Mouse (Mus musculus): Measurements from ENCODE around the gene Dapk2. TPM values are rescaled to one million over a fixed set of nuclear protein-coding genes. Genes with fewer than 3 reads are reported as not detected.

Dapk2 gene
- total RNA-seq, 2 experiments from 2014 or later: 24.2 to 38.4 TPM

DNA sequence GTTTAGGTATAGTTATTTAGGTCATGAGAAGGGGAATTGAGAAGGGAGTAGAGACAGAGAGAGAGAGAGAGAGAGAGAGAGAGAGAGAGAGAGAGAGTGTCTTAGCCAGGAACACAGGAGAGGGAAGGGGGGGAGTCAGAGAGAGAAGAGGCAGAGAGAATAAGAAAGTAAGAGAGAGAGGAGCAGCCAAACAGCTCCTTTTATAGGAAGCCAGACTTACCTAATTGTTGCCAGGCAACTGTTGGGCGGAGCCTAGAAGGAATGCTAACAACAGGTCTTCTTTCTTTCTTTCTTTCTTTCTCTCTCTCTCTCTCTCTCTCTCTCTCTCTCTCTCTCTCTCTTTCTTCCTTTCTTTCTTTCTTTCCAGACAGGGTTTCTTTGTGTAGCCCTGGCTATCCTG is 136.2 kb downstream of the Dapk2 start:
- intact Hi-C loops (cut with DNase I): no loop called here
- no peak for TF ChIP-seq CTCF (IDR thresholded peaks at IDR 0.05)
- H3K27ac ChIP-seq: no peak overlapping the region

DNA sequence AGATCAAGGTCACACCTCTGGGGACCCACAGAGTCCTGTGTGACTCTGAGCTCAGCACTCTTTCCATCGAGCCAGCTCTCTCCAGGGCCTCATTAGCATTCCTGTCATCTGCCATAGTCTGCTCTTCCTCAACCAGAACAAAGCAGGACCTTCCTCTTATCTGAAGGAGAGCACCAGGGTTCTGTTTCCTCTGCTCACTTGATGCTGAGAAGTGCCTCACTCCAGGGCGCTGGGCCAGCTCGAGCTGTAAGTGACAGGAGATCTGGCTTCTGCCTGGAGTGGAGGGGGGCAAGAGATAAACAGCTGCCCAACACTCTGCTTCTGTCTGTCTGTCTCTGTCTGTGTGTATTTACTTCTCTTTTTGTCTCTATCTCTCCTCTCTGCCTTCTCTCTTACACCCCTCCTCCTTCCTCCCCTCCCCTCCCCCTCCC is 137.0 kb downstream of the Dapk2 start:
- peak; percentile 65 for DNase-seq
- peak overlapping the region; percentile 53 for H3K27ac ChIP-seq

More for the DNA sequence above, 136.2 kb downstream of the Dapk2 start:
- no peak overlapping the region for H3K4me3 ChIP-seq
- DNase-seq: no peak

DNA sequence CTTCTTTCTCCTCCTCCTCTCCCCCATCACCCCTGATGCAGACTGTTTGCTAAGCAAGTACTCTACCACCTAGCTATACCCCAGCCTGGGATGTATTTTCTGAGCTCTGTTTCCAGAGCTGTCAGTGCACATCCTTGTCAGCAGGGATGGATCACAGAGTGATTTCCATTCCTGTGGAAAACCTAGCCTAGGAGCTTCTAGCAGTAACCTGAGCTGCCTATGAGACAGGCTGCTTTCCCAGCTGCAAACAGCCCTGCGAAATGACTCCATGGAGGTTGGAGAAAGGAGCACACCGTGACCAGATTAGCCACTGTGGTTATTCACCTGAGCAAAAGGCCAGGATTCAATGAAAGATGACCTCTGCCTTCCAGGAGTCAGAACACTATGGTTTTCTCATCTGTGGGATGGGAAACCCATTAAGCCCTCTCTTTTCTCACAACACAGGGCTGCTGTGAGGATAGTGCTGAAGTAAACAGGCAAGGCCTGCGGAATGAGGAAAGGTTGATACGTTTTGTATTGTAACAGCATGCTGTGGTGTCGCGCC is 137.6 kb downstream of the Dapk2 start:
- intact Hi-C loops (cut with DNase I): no loop called here
- no peak for TF ChIP-seq CTCF (IDR thresholded peaks at IDR 0.05)
- DNase-seq: peak; percentile 17
- no peak overlapping the region for H3K4me3 ChIP-seq
- peak overlapping the region; percentile 65 for H3K27ac ChIP-seq

More for the DNA sequence above, 137.0 kb downstream of the Dapk2 start:
- intact Hi-C loops (cut with DNase I): no loop called here
- H3K4me3 ChIP-seq: no peak overlapping the region
- no peak for TF ChIP-seq CTCF (IDR thresholded peaks at IDR 0.05)

DNA sequence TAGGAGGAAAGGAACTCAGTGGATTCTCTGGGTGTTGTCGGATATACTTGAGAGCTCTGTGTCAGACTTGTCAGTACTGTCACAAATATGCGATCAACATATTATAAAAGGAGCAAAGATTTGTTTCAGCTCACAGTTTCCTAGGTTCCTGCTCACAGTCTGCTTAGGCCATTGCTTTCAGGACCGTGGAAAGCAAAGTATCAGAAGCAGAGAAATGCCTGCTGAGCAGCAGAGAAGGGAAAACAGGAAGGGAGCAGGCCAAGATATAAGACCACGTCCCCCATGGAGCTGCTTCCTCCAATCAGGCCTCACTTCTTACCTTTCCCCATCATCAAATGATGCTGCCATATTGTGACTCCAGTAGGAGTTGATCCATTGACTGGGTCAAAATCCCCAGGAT is 140.8 kb downstream of the Dapk2 start:
- intact Hi-C loops (cut with DNase I): no loop called here
- no peak overlapping the region for H3K4me3 ChIP-seq
- no peak for TF ChIP-seq CTCF (IDR thresholded peaks at IDR 0.05)
- H3K27ac ChIP-seq: no peak overlapping the region
- no peak for DNase-seq

DNA sequence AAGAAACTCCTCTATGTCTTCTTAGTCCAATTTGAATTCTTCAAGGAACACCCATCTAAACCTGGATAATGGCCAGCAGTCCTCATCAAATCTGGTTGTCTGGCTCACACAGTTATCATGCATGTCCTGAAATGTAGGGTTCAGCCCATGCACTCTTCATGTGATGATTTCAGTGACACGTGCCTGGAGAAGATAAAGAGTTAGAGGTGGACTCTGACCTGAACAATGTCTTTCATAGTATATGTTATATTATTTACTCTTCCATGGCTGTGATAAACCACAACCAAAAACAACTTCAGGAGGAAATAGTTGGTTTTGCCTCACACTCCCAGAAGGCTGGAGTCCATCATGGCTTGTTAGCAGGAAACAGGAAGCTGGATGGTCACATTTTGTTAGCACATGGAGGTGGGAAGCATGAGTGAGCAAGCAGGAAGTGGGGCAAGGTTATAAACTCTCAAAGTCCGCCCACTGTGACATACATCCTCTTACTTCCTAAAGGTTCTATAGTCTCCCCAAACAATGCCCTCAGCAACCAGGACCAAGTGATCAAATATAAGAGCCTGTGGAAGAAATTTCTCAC is 142.5 kb downstream of the Dapk2 start:
- intact Hi-C loops (cut with DNase I): no loop called here
- no peak for DNase-seq
- Histone ChIP-seq H3K4me3 (no peak overlapping the region), H3K27ac (no peak overlapping the region)
- no peak for TF ChIP-seq CTCF (IDR thresholded peaks at IDR 0.05)

DNA sequence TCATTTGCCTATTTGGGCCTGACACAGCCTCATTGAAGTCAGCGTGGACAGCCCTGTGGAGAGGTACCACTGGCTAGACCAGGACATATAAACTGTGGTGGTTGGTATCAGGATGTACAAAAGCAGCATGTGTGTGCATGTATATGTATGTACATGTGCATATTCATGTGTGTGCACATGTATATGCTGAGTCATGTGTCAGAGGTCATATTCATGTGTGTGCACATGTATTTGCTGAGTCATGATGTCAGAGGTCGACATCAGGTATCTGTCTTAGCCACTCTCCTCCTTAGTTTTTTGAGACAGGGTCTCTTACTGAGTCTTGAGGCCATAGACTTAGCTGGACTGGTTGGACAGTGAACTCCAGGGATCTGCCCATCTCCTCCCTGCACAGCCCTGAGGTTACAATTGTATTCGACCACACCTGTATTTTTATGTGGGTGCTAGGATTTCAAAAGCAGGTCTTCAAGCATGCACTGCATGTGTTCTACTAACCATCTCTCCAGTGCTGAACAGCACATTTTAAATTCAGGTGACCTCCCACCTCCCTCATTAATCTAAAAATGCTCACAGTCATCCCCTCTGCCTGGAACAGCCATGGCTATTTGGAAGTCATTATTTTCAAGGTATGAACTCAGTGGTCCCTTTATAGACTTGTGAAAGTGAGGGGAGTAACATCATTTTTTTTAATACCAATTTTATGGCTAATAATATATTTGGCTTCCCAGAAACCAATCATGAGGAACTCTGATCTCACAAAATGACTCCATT is 146.5 kb downstream of the Dapk2 start:
- Histone ChIP-seq H3K4me3 (peak overlapping the region; percentile 80), H3K27ac (peak overlapping the region; percentile 85)
- TF ChIP-seq CTCF (IDR thresholded peaks at IDR 0.05): no peak
- intact Hi-C loops (cut with DNase I): no loop called here
- DNase-seq: no peak

DNA sequence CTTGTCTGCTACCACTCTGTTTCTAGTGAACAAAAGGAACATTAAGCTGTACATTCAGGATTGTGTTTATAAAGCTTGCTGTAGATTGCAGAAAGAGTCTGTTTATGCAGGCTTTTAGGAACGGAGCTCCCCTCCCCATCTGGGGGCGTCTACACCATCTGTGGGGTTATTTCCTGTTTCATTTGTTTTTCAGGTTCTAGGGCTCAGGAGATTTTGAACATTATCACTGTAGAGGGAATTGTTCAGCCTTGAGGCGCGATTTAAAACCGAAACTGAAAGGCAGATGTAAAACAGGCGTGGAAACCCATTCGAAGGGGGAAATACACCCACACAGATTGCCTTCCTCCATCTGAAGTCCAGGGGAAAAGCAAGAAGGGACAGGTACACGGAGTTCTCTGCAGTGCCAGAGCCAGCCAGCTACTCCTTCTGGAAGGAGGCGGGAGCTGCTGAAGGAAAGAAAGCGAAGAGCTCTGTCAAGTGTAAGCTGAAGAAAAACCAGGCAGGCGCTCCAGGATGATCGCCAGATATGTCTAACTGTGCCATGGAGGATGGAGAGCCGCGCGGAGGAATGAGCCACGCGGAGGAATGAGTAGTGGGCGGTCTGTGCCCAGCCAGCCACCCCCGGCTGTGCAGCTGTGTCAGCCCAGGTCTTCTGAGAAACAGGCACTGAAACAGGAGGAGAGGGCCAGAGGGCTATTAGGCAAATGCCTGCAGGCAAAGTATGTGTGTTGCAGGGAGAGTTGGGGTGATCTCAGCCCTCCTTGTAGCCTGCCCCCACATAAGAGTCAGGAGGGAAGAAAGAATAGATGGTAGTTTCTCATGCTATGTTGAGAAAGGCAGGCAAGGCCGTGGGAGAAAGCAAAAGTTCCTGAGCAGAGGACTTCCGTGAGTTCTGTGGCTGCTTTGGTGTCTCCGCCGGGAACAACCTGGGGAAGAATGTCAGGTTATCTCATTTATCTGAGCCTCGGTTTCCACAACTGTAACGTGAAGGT is 147.4 kb downstream of the Dapk2 start:
- TF ChIP-seq CTCF (IDR thresholded peaks at IDR 0.05): no peak
- DNase-seq: peak; percentile 56
- peak overlapping the region; percentile 85 for H3K27ac ChIP-seq
- intact Hi-C loops (cut with DNase I): no loop called here
- H3K4me3 ChIP-seq: peak overlapping the region; percentile 80

DNA sequence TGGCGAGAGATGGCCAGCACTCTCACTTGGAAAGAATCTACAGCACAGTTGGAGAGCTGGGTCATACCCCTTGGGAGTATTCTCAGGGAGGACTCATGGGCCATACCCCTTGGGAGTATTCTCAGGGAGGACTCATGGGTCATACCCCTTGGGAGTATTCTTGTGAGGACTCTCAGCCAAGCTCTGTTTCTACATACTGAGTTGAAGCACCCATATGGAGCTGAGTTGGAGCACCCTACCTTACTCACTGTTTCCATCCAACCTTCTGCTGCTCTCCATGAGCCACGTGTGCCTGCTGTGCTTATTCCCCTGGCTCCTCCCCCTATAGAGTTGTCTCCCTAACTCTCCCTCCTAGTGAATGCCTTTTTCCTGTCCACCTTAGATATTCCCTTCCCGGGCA is 148.4 kb downstream of the Dapk2 start:
- Histone ChIP-seq H3K27ac (0 out of 2 replicates have a peak overlapping the region, but pooled peaks have one; percentile 85), H3K4me3 (no peak overlapping the region)
- no peak for DNase-seq
- TF ChIP-seq CTCF (IDR thresholded peaks at IDR 0.05): no peak
- intact Hi-C loops (cut with DNase I): no loop called here

DNA sequence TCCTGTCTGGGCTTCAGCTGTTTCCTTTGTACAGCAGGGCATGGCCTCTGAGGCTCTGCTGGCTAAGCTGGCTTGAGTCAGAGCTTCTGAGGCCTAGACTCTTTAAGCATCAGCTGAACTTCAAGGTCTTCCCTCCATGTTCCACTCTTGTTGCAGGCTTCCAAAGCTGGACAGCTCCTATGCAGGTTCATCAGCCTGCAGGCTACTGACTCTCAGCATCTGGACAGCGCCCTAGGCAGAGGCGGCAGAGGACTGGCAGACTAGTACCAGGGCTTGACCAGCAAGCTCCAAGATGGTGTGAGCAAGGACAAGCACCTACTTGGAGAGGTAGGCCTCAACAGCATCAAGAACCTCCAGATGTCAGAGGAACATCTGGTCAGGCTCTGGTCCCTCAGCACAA is 149.3 kb downstream of the Dapk2 start:
- intact Hi-C loops (cut with DNase I): no loop called here
- peak; percentile 51 for DNase-seq
- no peak for TF ChIP-seq CTCF (IDR thresholded peaks at IDR 0.05)
- no peak overlapping the region for H3K27ac ChIP-seq
- H3K4me3 ChIP-seq: no peak overlapping the region

DNA sequence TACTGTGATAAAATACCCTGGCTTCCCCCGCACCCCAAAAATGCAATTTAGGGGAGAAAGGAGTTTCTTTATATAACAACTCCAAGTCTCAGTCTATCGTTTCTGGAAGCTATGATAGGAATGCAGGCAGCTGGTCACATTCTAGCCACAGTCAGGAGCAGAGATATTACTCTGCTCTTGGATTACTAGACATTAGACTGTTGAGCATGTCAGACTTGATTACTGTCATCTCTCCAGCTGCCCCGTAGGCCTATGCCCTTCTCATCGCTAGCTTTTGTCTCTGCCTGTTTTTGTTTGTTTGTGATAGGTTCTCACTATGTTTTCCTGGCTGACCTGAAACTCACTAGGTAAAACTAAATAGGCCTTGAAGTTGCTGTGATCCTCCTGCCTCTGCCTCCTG is 150.7 kb downstream of the Dapk2 start:
- intact Hi-C loops (cut with DNase I): no loop called here
- no peak for DNase-seq
- no peak for TF ChIP-seq CTCF (IDR thresholded peaks at IDR 0.05)
- Histone ChIP-seq H3K27ac (no peak overlapping the region), H3K4me3 (no peak overlapping the region)

DNA sequence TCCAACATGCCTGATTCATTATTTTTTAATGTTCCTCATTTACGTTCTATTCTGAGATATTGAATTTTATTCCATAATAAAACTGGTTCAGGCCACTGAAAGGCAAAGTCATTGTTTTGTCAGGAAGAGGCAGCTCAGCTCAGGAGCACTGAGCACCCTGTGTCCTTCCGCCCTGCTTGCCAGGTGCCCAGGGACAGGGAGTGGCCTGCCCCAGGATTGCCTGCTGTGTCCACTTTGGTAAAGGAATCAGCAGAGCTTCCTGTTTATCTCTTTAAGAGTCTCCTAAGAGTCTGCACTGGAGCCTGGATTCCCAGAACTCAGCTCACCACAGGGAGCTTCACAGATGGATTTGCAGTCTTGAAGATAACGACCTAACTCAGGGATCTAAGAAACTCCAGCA is 153.4 kb downstream of the Dapk2 start:
- DNase-seq: peak; percentile 40
- intact Hi-C loops (cut with DNase I): no loop called here
- H3K27ac ChIP-seq: peak overlapping the region; percentile 52
- no peak overlapping the region for H3K4me3 ChIP-seq
- no peak for TF ChIP-seq CTCF (IDR thresholded peaks at IDR 0.05)

DNA sequence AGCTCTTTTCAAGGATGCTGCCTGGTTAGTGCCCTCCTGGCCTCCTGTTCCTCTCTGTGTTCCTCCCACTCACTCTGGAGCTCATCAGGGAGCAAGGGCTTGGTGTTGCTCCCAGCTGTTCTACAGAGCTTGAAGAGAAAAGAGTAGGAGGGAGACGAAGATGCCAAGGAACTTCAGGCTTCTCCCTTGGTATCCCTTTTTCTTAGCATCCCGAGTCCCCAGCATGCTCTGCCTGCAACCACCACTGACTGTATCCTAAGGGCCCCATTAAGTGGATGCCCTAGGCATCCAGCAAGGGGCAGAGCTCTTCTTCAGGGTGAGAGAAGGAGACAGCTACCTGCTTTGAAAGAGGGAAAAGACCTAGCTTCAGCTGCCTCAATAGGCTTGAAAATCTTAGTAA is 158.6 kb downstream of the Dapk2 start:
- intact Hi-C loops (cut with DNase I): no loop called here
- no peak for TF ChIP-seq CTCF (IDR thresholded peaks at IDR 0.05)
- DNase-seq: no peak
- Histone ChIP-seq H3K27ac (peak overlapping the region; percentile 28; the same call in 1 of the 2 replicates), H3K4me3 (no peak overlapping the region)

Other genes starting within 250 kb of the Dapk2 start
- 10 to 100 TPM; 13.7 to 15.5 TPM for gene Trip4, start 249.4 kb upstream of the Dapk2 start, total RNA-seq (2021)
- 1 to 10 TPM; 7.9 to 8.0 TPM for gene Csnk1g1, start 249.3 kb upstream of the Dapk2 start, total RNA-seq (2021)
- gene Ppib, start 98.0 kb upstream of the Dapk2 start, total RNA-seq (2021): 10 to 100 TPM; 32.6 to 48.8 TPM
- under 1 TPM in 1 of 2 experiments, not detected in 1; 0.28 TPM for gene Snx22, start 88.5 kb upstream of the Dapk2 start, total RNA-seq (2021)
- gene Snx1, start 31.6 kb upstream of the Dapk2 start, total RNA-seq (2021): 10 to 100 TPM; 10.9 to 16.0 TPM
- gene Ciao2a, start 31.6 kb upstream of the Dapk2 start, total RNA-seq (2021): 10 to 100 TPM; 43.7 to 52.9 TPM
- gene Herc1, start 192.2 kb downstream of the Dapk2 start, total RNA-seq (2021): 10 to 100 TPM; 33.7 to 38.4 TPM

Measured in gastrocnemius, adult 2 months (tissue).